Mouse (Mus musculus): ENCODE measurements around the gene Gfod1. TPM values are rescaled to one million over a fixed set of nuclear protein-coding genes. Genes with fewer than 3 reads are reported as not detected.

The Gfod1 gene
- polyA plus RNA-seq, 1 experiment from 2014 or later = 1.3 TPM

GRCm38 (mm10) chr13:43197187-43197586, 106.8 kb downstream of the Gfod1 start:
- Histone ChIP-seq H3K27ac (replicated peaks in 1 of 2; ENCODE audit: control insufficient read depth in 1 of 2, insufficient read depth in 1 of 2, low read depth in 2 of 2, low read length in 2 of 2) (no peak overlapping the region), H3K9me3 (ENCODE audit: control insufficient read depth, low read length) (no peaks in the 10 kb centered on the region), H3K4me1 (ENCODE audit: control insufficient read depth in 2 of 2, insufficient read depth in 2 of 2, low read length in 2 of 2) (peaks cover 27 to 41% of the 10 kb centered on the region in 2 experiments), H3K36me3 (ENCODE audit: control insufficient read depth, insufficient read depth, low read length) (peaks cover 6% of the 10 kb centered on the region; the same call in 1 of the 2 replicates), H3K27me3 (ENCODE audit: control insufficient read depth, insufficient read depth, low read length) (peaks cover 10% of the 10 kb centered on the region; the same call in 1 of the 2 replicates), H3K9ac (ENCODE audit: low read length) (no peak overlapping the region), H3K4me3 (ENCODE audit: control insufficient read depth in 1 of 2, insufficient read depth in 1 of 2, low read depth in 1 of 2, low read length in 2 of 2) (no peak overlapping the region), H3K4me2 (ENCODE audit: low read length) (no peak overlapping the region)
- WGBS = 55% methylated on average over 6 of the region's 6 CpGs
- ATAC-seq (ENCODE audit: insufficient number of reproducible peaks, insufficient read depth, low FRiP score, low read depth) = no peak

GRCm38 (mm10) chr13:43196000-43196399, 108.0 kb downstream of the Gfod1 start:
- peak overlapping the region; percentile 35 for H3K4me2 ChIP-seq (ENCODE audit: low read length)
- H3K4me1 ChIP-seq (ENCODE audit: control insufficient read depth in 2 of 2, insufficient read depth in 2 of 2, low read length in 2 of 2) = peaks cover 37 to 52% of the 10 kb centered on the region in 2 experiments
- H3K9ac ChIP-seq (ENCODE audit: low read length) = no peak overlapping the region
- peak; percentile 85 for ATAC-seq (ENCODE audit: insufficient number of reproducible peaks, insufficient read depth, low FRiP score, low read depth)
- peaks cover 6% of the 10 kb centered on the region; the same call in 1 of the 2 replicates for H3K36me3 ChIP-seq (ENCODE audit: control insufficient read depth, insufficient read depth, low read length)
- peaks cover 10% of the 10 kb centered on the region; the same call in 1 of the 2 replicates for H3K27me3 ChIP-seq (ENCODE audit: control insufficient read depth, insufficient read depth, low read length)
- no peaks in the 10 kb centered on the region for H3K9me3 ChIP-seq (ENCODE audit: control insufficient read depth, low read length)
- H3K4me3 ChIP-seq (ENCODE audit: control insufficient read depth in 1 of 2, insufficient read depth in 1 of 2, low read depth in 1 of 2, low read length in 2 of 2) = no peak overlapping the region
- under 1% methylated on average over 7 of the region's 7 CpGs for WGBS
- H3K27ac ChIP-seq (replicated peaks in 1 of 2; ENCODE audit: control insufficient read depth in 1 of 2, insufficient read depth in 1 of 2, low read depth in 2 of 2, low read length in 2 of 2) = peak overlapping the region; percentile 68 to 71

GRCm38 (mm10) chr13:43193932-43194331, 110.0 kb downstream of the Gfod1 start:
- Histone ChIP-seq H3K9me3 (ENCODE audit: control insufficient read depth, low read length) (no peaks in the 10 kb centered on the region), H3K4me1 (ENCODE audit: control insufficient read depth in 2 of 2, insufficient read depth in 2 of 2, low read length in 2 of 2) (peaks cover 39 to 56% of the 10 kb centered on the region in 2 experiments), H3K27me3 (ENCODE audit: control insufficient read depth, insufficient read depth, low read length) (0 out of 2 replicates have a peak, but pooled peaks cover 2% of the 10 kb centered on the region), H3K4me2 (ENCODE audit: low read length) (no peak overlapping the region), H3K9ac (ENCODE audit: low read length) (no peak overlapping the region), H3K27ac (replicated peaks in 1 of 2; ENCODE audit: control insufficient read depth in 1 of 2, insufficient read depth in 1 of 2, low read depth in 2 of 2, low read length in 2 of 2) (0 out of 4 replicates have a peak overlapping the region, but pooled peaks of 1 of the 2 experiments have one; percentile 79), H3K36me3 (ENCODE audit: control insufficient read depth, insufficient read depth, low read length) (no peaks in the 10 kb centered on the region), H3K4me3 (ENCODE audit: control insufficient read depth in 1 of 2, insufficient read depth in 1 of 2, low read depth in 1 of 2, low read length in 2 of 2) (no peak overlapping the region)
- WGBS = 83% methylated on average over 8 of the region's 8 CpGs
- ATAC-seq (ENCODE audit: insufficient number of reproducible peaks, insufficient read depth, low FRiP score, low read depth) = no peak

GRCm38 (mm10) chr13:43193266-43193665, 110.7 kb downstream of the Gfod1 start:
- no peak overlapping the region for H3K4me3 ChIP-seq (ENCODE audit: control insufficient read depth in 1 of 2, insufficient read depth in 1 of 2, low read depth in 1 of 2, low read length in 2 of 2)
- WGBS = 2% methylated on average over 7 of the region's 7 CpGs
- 0 out of 2 replicates have a peak overlapping the region, but pooled peaks have one; percentile 31 for H3K9ac ChIP-seq (ENCODE audit: low read length)
- H3K36me3 ChIP-seq (ENCODE audit: control insufficient read depth, insufficient read depth, low read length) = no peaks in the 10 kb centered on the region
- peak overlapping the region; percentile 29 for H3K4me2 ChIP-seq (ENCODE audit: low read length)
- H3K4me1 ChIP-seq (ENCODE audit: control insufficient read depth in 2 of 2, insufficient read depth in 2 of 2, low read length in 2 of 2) = peaks cover 39 to 56% of the 10 kb centered on the region in 2 experiments
- H3K27ac ChIP-seq (replicated peaks in 1 of 2; ENCODE audit: control insufficient read depth in 1 of 2, insufficient read depth in 1 of 2, low read depth in 2 of 2, low read length in 2 of 2) = peak overlapping the region; percentile 3 to 79; a peak in 2 of 4 replicates
- no peak for ATAC-seq (ENCODE audit: insufficient number of reproducible peaks, insufficient read depth, low FRiP score, low read depth)
- H3K27me3 ChIP-seq (ENCODE audit: control insufficient read depth, insufficient read depth, low read length) = no peaks in the 10 kb centered on the region
- no peaks in the 10 kb centered on the region for H3K9me3 ChIP-seq (ENCODE audit: control insufficient read depth, low read length)

- Histone ChIP-seq H3K36me3 (ENCODE audit: control insufficient read depth, insufficient read depth, low read length) (no peaks in the 10 kb centered on the region), H3K9ac (ENCODE audit: low read length) (peak overlapping the region; percentile 36), H3K27me3 (ENCODE audit: control insufficient read depth, insufficient read depth, low read length) (no peaks in the 10 kb centered on the region), H3K9me3 (ENCODE audit: control insufficient read depth, low read length) (0 out of 2 replicates have a peak, but pooled peaks cover 2% of the 10 kb centered on the region), H3K4me2 (ENCODE audit: low read length) (peak overlapping the region; percentile 65), H3K4me3 (ENCODE audit: control insufficient read depth in 1 of 2, insufficient read depth in 1 of 2, low read depth in 1 of 2, low read length in 2 of 2) (peak overlapping the region; percentile 26 to 42), H3K27ac (replicated peaks in 1 of 2; ENCODE audit: control insufficient read depth in 1 of 2, insufficient read depth in 1 of 2, low read depth in 2 of 2, low read length in 2 of 2) (peak overlapping the region; percentile 79 to 89), H3K4me1 (ENCODE audit: control insufficient read depth in 2 of 2, insufficient read depth in 2 of 2, low read length in 2 of 2) (peaks cover 32 to 47% of the 10 kb centered on the region in 2 experiments)
- ATAC-seq (ENCODE audit: insufficient number of reproducible peaks, insufficient read depth, low FRiP score, low read depth) = peak; percentile 41; the same call in 1 of the 2 replicates
- WGBS = under 1% methylated on average over 14 of the region's 14 CpGs
Measured at GRCm38 (mm10) chr13:43191741-43192192, 112.2 kb downstream of the Gfod1 start.

- Histone ChIP-seq H3K27me3 (ENCODE audit: control insufficient read depth, insufficient read depth, low read length) (no peaks in the 10 kb centered on the region), H3K9ac (ENCODE audit: low read length) (peak overlapping the region; percentile 36; the same call in 1 of the 2 replicates), H3K4me2 (ENCODE audit: low read length) (peak overlapping the region; percentile 65), H3K4me1 (ENCODE audit: control insufficient read depth in 2 of 2, insufficient read depth in 2 of 2, low read length in 2 of 2) (peaks cover 29 to 42% of the 10 kb centered on the region in 2 experiments), H3K36me3 (ENCODE audit: control insufficient read depth, insufficient read depth, low read length) (no peaks in the 10 kb centered on the region), H3K9me3 (ENCODE audit: control insufficient read depth, low read length) (0 out of 2 replicates have a peak, but pooled peaks cover 2% of the 10 kb centered on the region), H3K27ac (replicated peaks in 1 of 2; ENCODE audit: control insufficient read depth in 1 of 2, insufficient read depth in 1 of 2, low read depth in 2 of 2, low read length in 2 of 2) (peak overlapping the region; percentile 79 to 89), H3K4me3 (ENCODE audit: control insufficient read depth in 1 of 2, insufficient read depth in 1 of 2, low read depth in 1 of 2, low read length in 2 of 2) (peak overlapping the region; percentile 26 to 42; a peak in 2 of 4 replicates)
- peak; percentile 7; the same call in 1 of the 2 replicates for ATAC-seq (ENCODE audit: insufficient number of reproducible peaks, insufficient read depth, low FRiP score, low read depth)
- 0% methylated on average over 2 of the region's 2 CpGs for WGBS
Measured at GRCm38 (mm10) chr13:43191290-43191689, 112.7 kb downstream of the Gfod1 start.

GRCm38 (mm10) chr13:43187736-43188135, 116.2 kb downstream of the Gfod1 start:
- Histone ChIP-seq H3K4me2 (ENCODE audit: low read length) (no peak overlapping the region), H3K9me3 (ENCODE audit: control insufficient read depth, low read length) (0 out of 2 replicates have a peak, but pooled peaks cover 2% of the 10 kb centered on the region), H3K4me3 (ENCODE audit: control insufficient read depth in 1 of 2, insufficient read depth in 1 of 2, low read depth in 1 of 2, low read length in 2 of 2) (no peak overlapping the region), H3K4me1 (ENCODE audit: control insufficient read depth in 2 of 2, insufficient read depth in 2 of 2, low read length in 2 of 2) (peaks cover 19 to 24% of the 10 kb centered on the region in 2 experiments), H3K9ac (ENCODE audit: low read length) (no peak overlapping the region), H3K36me3 (ENCODE audit: control insufficient read depth, insufficient read depth, low read length) (no peaks in the 10 kb centered on the region), H3K27ac (replicated peaks in 1 of 2; ENCODE audit: control insufficient read depth in 1 of 2, insufficient read depth in 1 of 2, low read depth in 2 of 2, low read length in 2 of 2) (no peak overlapping the region), H3K27me3 (ENCODE audit: control insufficient read depth, insufficient read depth, low read length) (no peaks in the 10 kb centered on the region)
- 94% methylated on average over 4 of the region's 4 CpGs for WGBS
- ATAC-seq (ENCODE audit: insufficient number of reproducible peaks, insufficient read depth, low FRiP score, low read depth) = no peak

Data from heart, embryonic 14.5 days (tissue).